Mouse (Mus musculus) spleen, postnatal 4 days (tissue): ENCODE data around the gene Agrn.
"Not testable (repeated sequence)": the region's sequence is repeated elsewhere in the genome, so short reads cannot be mapped to it uniquely, and the experiment has no call there.

Source experiments
- DNase-seq, 2 experiments: peaks; one replicate each; pipeline ENCODE4 v3.0.0; 2022; ENCODE audit warnings: low spot score in 2 of 2

Agrn gene

DNA sequence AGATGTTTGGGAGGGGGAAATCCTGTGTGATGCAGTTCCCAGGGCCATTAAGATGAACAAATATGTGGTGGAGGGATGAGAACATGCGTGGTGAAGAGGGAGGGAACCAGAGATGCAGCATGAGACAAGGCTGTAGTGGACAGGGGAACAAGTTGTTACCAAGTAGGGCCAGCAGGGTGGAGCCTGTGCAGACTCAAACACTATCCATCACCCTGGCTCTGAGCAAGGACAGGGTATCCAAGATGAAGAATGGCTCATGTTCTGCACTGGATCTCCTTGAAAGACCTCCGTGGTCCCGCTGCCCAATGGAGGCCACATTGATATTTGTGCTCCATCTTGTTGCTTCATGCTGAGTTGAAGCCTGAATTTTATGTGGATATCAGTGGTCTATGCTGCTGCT, 42.5 kb downstream of the Agrn start:
- no peak for DNase-seq

DNA sequence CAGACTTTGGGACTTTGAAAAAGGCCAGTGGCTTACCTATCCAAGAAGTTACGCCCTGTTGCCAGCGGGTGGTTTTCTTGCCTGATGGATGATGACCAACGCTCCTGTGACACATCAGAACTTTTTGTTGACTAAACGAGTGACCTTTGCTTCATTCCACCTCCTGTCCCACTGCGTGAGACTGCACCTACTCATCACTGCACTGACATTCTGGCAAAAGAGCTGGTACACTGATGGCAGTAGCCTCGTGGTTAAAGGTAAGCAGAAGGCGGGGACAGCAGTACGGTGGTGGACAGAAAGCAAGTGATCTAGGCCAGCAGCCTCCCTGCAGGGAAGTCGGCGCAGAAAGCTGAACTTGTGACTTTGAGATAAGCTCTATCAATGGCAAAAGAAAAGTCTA, 46.4 kb downstream of the Agrn start:
- not testable (repeated sequence) for DNase-seq

DNA sequence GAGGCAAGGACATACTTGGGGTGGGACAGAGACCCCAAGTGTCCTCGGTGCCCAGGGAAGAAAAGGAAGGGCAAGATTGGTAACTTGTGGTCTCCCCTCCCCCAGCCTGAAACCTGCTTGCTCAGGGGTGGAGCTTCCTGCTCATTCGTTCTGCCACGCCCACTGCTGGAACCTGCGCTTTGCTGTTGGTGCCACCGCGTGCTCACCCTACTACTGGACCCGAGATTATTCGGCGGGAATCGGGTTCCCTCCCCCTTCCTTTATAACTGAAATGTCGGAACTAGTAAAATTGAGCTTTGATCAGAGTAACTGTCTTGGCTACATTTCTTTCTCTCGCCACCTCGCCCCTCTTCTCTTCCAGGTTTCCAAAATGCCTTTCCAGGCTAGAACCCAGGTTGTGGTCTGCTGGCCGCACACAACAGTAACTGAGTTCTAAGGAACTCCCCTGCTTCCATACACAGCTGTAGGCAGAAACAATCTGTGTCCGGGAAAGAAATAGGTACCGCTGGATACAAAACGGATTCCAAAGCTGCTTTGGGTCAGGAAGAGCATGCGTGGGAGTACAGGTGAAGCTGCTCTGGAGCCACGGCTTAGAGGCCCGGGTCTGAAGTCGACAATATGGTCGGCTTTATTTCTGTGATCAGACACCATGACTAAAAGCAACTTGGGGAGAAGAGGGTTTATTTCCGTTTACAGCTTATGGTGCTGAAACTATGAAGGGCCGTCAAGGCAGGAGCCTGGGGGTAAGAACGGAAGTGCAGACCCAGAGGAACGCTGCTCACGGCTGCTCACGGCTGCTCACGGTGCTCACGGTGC, 60.8 kb downstream of the Agrn start:
- DNase-seq: no peak

DNA sequence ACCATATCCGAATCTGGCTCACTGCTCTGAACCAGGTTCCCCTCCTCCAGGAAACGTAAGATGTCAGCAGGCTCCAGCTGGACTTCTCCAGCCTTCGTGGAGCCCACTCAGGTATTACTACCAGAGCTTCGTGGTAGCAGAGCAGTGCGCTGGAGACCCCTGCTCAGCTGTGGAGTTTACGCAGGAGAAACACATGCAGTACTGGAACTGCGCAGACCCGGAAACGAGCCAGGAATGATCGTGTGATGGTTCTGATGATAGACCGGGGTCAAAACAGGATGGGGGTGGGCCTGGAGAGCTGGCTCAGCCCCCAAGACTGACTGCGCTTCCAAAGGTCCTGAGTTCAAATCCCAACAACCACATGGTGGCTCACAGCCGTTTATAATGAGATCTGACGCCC, 61.5 kb downstream of the Agrn start:
- peak in 1 of 2 experiments; percentile 50 for DNase-seq

GRCm38 (mm10) chr4:156135112-156135511, 62.2 kb downstream of the Agrn start:
- DNase-seq: peak in 1 of 2 experiments; percentile 55

DNA sequence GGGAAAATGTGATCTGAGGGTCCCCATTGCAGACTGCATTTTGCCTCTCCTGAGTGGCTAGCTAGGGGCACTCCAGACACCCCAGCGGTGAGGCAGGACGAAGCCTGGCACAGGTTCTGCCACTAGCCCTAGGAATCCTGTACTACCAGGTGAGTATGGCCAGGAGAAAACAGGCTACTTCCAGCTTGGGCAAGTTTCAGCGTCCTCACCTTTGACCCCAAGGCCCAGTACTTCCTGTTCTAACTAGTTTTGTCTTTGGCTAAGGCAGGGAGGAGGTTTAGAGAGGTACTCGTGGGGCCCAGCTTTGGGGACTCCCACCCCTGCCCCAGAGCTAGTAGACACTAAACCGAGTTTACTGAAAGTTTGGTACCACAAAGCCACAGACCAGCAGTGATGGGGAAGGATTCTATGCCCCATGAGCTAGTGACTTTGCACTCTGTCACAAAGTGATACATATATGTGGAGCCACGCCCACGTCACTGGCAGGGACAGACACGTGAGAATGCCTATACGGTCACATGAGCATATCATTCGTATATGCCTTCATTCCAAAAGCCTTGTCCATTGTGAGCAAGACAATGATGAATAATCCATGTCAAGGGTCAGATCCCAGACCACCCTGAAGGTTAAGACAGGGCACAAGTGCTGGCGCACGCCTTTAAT, 63.2 kb downstream of the Agrn start:
- DNase-seq: peak in 1 of 2 experiments; percentile 50

- DNase-seq: no peak
Observed at GRCm38 (mm10) chr4:156133334-156133733, 64.0 kb downstream of the Agrn start.

- DNase-seq: no peak
Observed at GRCm38 (mm10) chr4:156130940-156131339, 66.3 kb downstream of the Agrn start.

DNA sequence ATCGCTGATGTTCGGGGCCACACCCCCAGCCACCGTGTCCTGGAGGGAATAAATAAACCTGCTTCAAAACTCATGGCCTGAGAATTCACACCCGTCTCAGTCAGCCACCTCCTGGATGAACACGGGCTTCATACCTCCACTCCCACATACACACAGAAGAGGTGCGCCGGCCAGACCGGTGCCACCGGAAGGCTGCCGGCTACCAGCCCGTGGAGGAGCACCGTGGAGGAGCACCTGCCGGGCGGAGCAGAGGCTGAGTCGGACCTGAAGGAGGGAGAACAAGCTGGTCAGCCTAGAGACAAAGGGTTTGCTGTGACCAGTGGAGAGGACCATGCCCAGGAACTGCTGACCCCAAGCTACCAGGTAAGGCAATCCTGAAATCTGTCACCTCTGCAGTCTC, 66.9 kb downstream of the Agrn start, which contains the start of gene Rnf223:
TSS of gene Rnf223 (plus strand) at position 78 of the 400 bp plus-strand sequence.
- peak in 1 of 2 experiments; percentile 59 for DNase-seq

GRCm38 (mm10) chr4:156128746-156129145, 68.5 kb downstream of the Agrn start:
- DNase-seq: no peak

GRCm38 (mm10) chr4:156126841-156127240, 70.4 kb downstream of the Agrn start:
- peak in 1 of 2 experiments; percentile 49 for DNase-seq

DNA sequence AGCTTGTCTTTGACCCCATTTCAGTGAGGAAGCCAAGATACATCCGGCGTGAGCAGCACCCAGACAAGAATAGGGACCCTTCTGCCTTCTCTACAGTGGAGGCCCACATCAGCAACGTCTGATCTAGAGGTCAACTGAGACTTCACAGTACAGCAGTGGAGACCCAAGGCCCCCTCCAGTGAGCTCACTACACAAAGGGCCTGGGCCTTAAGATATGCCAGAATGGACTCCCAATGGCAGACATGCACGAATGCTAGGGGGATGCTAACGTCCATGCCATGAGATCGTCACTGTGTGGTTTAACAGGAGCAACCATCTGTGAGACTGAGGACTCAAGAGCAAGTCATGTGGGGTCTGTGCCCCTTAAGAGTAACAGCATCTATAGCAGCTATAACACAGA, 71.9 kb downstream of the Agrn start:
- DNase-seq: peak in 1 of 2 experiments; percentile 54

- DNase-seq: peak in 1 of 2 experiments; percentile 54
Observed at GRCm38 (mm10) chr4:156124077-156124476, 73.2 kb downstream of the Agrn start.
